Mouse (Mus musculus): ENCODE data around the gene Bbs5.

DNA sequence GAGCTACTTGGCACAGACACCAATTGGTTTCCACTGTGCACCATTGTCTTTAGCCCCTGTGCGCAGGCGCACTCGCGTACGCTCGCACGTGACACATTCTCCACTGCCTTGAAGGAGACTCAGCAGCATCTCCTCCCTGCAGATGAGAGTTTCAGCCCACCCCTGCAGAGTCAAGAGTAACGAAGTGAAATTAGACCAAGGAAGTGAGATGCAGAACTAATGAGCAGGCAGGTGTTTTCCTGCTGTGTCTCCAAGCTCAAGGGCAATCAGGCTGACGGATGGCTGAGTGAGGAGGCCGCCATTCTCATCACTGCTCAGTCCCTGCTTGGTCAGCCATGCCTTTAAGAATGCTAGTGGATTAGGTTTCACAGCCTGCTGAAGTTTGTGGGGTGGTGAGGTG lies 6.9 kb upstream of the Bbs5 start:
- TF ChIP-seq CTCF (conservative IDR thresholded peaks at IDR 0.05; ENCODE audit: low read length) (no peak), POU5F1 (IDR thresholded peaks at IDR 0.05; ENCODE audit: borderline replicate concordance, low read length) (no peak), NANOG (IDR thresholded peaks at IDR 0.05; ENCODE audit: borderline replicate concordance, low read length) (no peak)

All from E14TG2a.4 (cell line).